Mouse (Mus musculus) gastrocnemius, adult 18-20 months (tissue): ENCODE data around the gene Eif4e2. TPM values are rescaled to one million over a fixed set of nuclear protein-coding genes. Genes with fewer than 3 reads are reported as not detected.

Experiments used
- DNase-seq: peaks from one replicate; pipeline ENCODE4 v3.0.0; 2021; ENCODE audit warnings: low spot score
- total RNA-seq, 2 experiments: library from RNA; stranded (reverse); gene quantifications; 2 replicates each; pipeline ENCODE4 v1.2.3; 2021

Eif4e2 gene
- total RNA-seq, 2 experiments from 2014 or later = 49.6 to 51.0 TPM

DNA sequence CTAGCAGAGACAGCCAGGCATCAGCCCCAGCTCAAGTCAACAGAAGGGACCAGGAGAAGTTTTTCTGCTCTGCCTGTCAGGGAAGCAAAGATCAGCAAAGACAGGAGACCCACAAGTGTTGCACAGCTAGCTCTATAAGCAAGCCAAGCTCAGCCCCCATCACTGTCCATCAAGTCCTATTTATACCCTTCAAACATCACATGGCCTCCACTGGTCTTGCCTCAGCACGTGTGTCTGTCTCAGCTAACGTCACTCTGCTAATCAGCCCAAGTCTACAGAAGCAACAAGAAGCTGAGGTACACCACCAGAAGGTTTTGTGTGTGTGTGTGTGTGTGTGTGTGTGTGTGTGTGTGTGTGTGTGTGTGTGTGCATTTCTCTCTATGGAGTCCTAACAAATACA, 12.9 kb upstream of the Eif4e2 start:
- DNase-seq = no peak

DNA sequence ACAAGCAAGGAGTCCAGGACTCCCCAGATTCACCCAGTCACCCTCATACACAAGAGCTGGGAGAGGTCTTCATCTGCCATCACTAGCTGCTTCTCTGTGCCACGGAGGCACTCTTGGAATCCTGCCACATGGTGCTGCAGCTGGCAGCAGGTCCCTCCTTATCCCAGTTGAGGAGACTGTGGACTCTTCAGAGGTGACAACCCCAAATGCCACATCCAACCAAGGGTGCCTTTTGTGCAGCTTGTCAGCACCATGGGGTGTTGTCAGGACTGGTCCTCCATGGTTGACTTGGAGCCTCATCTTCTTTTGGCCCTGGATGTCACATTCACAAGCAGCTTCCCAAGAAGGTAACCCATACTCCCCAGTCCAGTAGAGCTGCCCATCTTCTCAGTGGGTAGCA, 11.9 kb upstream of the Eif4e2 start:
- DNase-seq = no peak

- DNase-seq = no peak
These were observed 9.9 kb upstream of the Eif4e2 start for GRCm38 (mm10) chr1:87203779-87204178.

DNA sequence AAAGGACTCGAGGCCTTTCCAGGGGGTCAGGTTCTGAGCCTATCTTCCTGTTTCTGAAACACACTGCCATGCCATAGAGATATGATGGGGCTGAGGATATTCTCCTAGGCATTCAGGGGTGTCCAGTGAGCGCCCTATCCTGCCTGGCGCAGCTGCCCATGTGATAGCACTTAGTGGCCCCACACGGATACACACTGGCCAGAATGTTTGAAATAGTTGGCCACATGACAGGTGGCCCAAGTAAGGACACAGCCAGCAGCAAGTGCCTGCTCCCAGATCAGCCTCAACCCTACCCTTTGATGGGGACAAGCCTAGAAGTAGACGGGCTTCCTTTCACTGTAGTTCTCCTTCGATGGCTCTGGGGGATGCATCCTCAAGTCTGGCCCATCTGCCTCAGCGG, 9.2 kb upstream of the Eif4e2 start, which contains the start of gene Chrng:
Chrng (plus strand) TSS at position 193 of the 400 bp plus-strand sequence.
- no peak for DNase-seq

GRCm38 (mm10) chr1:87205038-87205437, 8.7 kb upstream of the Eif4e2 start:
- DNase-seq = no peak

DNA sequence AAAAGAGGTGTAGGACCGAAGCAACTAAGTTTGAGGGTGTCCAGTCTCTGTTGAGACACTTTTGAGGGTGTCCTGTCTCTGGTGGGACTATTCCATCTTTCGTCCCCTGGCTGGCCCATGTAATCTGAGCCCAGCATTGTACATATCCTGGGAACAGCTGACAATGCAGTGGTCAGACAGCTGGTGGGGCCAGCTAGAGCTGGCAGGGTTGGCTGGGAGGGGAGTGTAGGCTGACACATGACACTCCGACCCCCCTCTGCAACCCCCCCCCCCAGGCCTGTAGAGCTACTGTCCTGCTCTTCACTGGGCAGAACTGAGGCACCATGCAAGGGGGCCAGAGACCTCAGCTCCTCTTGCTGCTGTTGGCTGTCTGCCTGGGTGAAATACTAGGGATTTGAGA, 8.2 kb upstream of the Eif4e2 start:
- DNase-seq = no peak

DNA sequence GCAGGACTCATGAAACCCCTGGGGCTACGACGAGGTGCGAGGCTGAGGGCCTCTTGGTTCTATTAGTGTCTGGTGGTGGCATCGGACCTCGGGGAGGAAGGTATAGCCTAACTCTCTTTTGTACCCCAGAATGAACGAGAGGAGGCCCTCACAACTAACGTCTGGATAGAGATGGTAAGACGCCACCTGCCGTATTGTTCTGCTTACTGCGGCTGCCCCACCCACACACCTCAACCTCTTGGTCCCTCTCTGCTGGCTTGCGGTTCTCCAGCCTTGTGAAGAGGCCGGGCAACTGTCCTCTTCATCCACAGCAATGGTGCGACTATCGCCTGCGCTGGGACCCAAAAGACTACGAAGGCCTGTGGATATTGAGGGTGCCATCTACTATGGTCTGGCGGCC, 7.4 kb upstream of the Eif4e2 start:
- no peak for DNase-seq

DNA sequence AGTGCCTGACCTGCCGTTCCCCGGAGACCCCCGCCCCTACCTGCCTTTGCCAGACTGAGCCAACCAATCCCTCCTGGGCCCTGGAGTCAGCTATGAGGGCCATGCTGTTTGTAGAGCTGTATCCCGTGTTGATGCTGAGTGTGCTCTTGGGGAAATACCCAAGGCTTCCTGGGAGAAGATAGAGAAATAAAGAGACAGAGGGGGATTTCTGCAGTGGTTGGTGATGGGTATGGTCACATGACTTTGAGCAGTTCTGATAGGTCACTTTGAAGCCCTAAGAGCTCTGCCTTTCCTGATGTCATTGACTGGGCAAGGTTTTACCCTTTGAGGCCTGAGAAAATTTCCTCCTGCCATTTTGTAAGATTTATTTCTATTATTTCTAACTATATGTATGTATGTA, 2.3 kb upstream of the Eif4e2 start:
- DNase-seq = no peak

- no peak for DNase-seq
These were observed 1.0 kb downstream of the Eif4e2 start for GRCm38 (mm10) chr1:87214748-87215147.

- DNase-seq = no peak
These were observed 4.2 kb downstream of the Eif4e2 start for GRCm38 (mm10) chr1:87217938-87218337.

DNA sequence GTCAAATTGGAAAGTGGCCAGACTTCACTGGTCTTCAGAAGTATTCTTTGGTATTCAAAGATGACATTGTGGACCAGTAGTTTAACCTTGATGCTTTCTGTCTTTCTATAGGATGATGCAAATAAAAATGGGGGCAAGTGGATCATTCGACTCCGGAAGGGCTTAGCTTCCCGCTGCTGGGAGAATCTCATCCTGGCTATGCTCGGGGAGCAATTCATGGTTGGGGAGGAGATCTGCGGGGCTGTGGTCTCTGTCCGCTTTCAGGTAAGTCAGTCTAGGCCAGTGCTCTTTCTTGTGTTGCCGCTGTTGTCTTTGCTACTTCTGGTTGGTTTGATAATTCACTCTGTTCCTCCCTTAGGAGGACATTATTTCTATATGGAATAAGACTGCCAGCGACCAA, 12.0 kb downstream of the Eif4e2 start:
- DNase-seq = no peak

- DNase-seq = no peak
These were observed 12.9 kb downstream of the Eif4e2 start for GRCm38 (mm10) chr1:87226409-87227159.

DNA sequence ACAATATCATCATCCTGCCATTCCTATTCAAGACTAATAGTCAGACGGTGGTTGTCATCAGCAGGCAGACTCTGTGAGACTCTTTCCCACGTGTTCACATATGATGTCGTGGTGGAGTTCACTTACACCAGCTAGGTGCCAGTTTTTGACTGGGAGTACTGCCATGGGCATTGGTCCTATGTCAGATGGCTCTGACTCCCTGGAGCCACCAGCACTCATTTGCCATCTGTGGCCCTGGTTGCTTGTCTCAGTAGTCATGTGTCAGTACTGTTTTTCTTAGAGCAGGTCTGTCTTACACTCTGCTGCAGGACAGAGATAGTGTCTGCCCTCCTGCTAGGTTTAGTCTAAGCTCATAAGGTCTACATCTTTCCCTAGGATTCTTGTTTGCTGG, 13.4 kb downstream of the Eif4e2 start:
- DNase-seq = peak; percentile 82

- no peak for DNase-seq
These were observed 16.9 kb downstream of the Eif4e2 start for GRCm38 (mm10) chr1:87230606-87231005.

- no peak for DNase-seq
These were observed 18.5 kb downstream of the Eif4e2 start for GRCm38 (mm10) chr1:87232197-87232596.

DNA sequence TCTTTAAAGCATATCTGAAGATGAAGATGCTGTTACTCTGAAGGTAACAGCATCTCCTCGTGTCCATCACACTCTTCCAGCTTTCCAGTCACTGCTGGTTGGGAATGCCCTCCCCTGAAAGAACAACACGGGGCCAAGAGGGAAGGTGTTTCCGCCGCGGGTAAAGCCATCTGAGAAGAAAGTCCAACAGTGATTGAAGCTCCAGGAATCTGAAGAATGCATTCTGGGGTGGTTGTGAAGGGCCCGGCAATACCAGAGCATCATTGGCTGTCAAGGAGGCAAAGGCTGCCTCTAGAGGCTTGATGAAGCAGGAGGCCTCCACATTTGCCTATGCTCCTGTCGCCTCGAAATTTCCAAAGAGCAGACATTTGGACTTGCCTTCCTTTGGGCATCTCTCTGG, 25.3 kb downstream of the Eif4e2 start:
- DNase-seq = no peak

- DNase-seq = no peak
These were observed 29.3 kb downstream of the Eif4e2 start for GRCm38 (mm10) chr1:87243021-87243420.

- no peak for DNase-seq
These were observed 31.7 kb downstream of the Eif4e2 start for GRCm38 (mm10) chr1:87245430-87245829.

DNA sequence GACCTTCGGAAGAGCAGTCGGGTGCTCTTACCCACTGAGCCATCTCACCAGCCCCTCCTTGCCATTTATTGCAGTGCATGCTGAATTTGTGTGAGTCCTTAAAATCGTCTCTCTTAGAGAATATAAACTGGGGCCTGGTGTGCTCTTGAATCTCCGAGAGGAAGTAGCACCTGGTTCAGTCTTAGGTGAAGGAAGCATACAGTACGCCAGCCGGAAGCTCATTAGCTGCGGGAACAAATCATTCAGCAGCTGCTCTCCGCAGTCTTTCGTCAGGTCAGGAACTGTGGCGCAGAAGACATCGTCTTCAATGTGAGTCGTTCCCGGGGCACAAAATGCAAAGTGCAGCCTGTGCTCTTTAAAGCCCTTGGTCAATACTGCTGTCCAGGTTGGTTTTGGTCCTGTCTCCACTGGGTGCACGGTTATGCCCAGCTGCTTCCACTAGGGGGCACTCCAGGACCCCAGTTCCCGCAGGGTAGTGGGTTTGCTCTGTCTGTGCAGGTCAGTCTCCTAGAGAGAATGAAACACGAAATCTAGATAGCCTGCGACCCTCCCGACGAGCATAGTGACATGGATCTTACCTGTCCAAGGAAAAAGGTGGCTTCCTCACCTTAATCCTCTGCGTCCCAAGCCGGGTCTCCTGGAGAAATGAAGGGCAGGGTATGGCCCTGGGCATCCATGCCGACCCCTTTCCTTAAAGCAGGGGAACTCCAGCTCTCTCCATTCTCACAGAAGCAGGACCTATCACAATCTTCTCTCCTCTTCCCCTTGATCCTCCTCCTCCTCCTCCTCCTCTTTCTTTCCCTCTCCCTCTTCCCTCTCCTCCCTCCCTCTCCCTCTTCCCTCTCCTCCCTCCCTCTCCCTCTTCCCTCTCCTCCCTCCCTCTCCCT, 32.5 kb downstream of the Eif4e2 start:
- DNase-seq = peak; percentile 81

DNA sequence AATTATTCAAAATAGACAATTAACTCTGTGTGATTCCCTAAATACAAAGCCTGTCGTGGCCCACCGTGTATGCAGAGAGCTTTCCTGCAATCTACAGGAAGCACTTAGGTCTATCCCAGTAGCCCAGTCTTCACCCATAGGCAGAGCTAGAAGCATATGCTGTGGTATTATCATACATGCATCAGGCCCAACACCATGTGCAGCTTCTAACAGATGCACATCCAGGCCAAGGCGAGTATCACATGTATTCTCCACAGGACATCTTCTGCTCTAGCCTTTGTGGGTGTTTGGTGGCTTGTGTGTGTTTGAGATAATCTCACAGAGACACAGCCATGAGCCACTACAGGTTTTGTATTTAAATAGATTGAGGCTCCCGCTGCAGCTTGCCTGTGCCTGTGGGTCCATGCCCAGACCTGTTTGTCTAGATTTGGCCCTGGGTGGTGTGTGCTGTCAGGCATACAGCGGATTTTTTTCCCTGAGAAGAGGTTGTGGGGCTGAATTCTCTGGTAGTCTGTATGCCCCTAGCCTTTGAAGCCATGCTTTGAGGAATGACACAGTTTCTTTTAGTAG, 38.4 kb downstream of the Eif4e2 start:
- no peak for DNase-seq

- no peak for DNase-seq
These were observed 41.5 kb downstream of the Eif4e2 start for GRCm38 (mm10) chr1:87255173-87255572.

- no peak for DNase-seq
These were observed 44.0 kb downstream of the Eif4e2 start for GRCm38 (mm10) chr1:87257691-87258090.
